Mouse (Mus musculus) erythroblast, embryonic 14.5 days (primary cell): Measurements from ENCODE around the gene Prkacb.

ENCODE experiments used
- GATA1 ChIP-seq: IDR thresholded peaks from 2 replicates; pipeline ENCODE4 v1.6.1; 2012; ENCODE audit warnings: low read length, inconsistent platforms, mixed read lengths
- TAL1 ChIP-seq: IDR thresholded peaks from 3 replicates; pipeline ENCODE4 v1.6.1; 2012; ENCODE audit warnings: low read length, inconsistent platforms, mixed read lengths

- TF ChIP-seq TAL1 (no peak), GATA1 (no peak)
These were observed 125.6 kb downstream of the Prkacb start for GRCm38 (mm10) chr3:146687121-146687725.
